Mouse (Mus musculus) intestine, embryonic 15.5 days (tissue): ENCODE data around the gene Eci1. TPM values are rescaled to one million over a fixed set of nuclear protein-coding genes. Genes with fewer than 3 reads are reported as not detected.
A peak's percentile ranks its signal among the peaks of the same experiment; 100 is the strongest.

Source experiments
- ATAC-seq: fragments of 200-750 bp; cut with Nextera tagmentation; 2 replicates; pipeline ENCODE4 v1.8.0; 2017; ENCODE audit warnings: moderate TSS enrichment, moderate library complexity
- H3K27ac ChIP-seq: fragments of 300-500 bp; sonication (generic); 2 replicates; pipeline ENCODE4 v1.5.1; 2015; ENCODE audit warnings: mild to moderate bottlenecking, inconsistent platforms
- H3K27me3 ChIP-seq: fragments of 300-500 bp; sonication (generic); replicated peaks from 2 replicates; pipeline ENCODE4 v1.6.1; 2015; ENCODE audit warnings: inconsistent platforms
- H3K36me3 ChIP-seq: fragments of 300-500 bp; sonication (generic); 2 replicates; pipeline ENCODE4 v1.6.1; 2015; ENCODE audit warnings: inconsistent platforms
- H3K4me1 ChIP-seq: fragments of 300-500 bp; sonication (generic); replicated peaks from 2 replicates; pipeline ENCODE4 v1.6.1; 2015; ENCODE audit warnings: inconsistent platforms
- H3K4me2 ChIP-seq: fragments of 300-500 bp; sonication (generic); replicated peaks from 2 replicates; pipeline ENCODE4 v1.6.1; 2015; ENCODE audit warnings: mild to moderate bottlenecking, inconsistent platforms
- H3K4me3 ChIP-seq: fragments of 300-500 bp; sonication (generic); replicated peaks from 2 replicates; pipeline ENCODE4 v1.5.1; 2015; ENCODE audit warnings: inconsistent platforms
- H3K9ac ChIP-seq: fragments of 300-500 bp; sonication (generic); 2 replicates; pipeline ENCODE4 v1.6.1; 2015; ENCODE audit warnings: inconsistent platforms
- H3K9me3 ChIP-seq: fragments of 300-500 bp; sonication (generic); 2 replicates; pipeline ENCODE4 v1.6.1; 2016; ENCODE audit warnings: inconsistent platforms
- WGBS: fragments of 180-500 bp; shearing (Covaris S2); methylation state at CpG from one replicate; pipeline ENCODE4 v1.1.7; 2015; 5-methylcytosine and 5-hydroxymethylcytosine counted together
- polyA plus RNA-seq: library from polyadenylated mRNA; unstranded; fragments of >200 nt; fragmentation: Nextera tagmentation; extraction: Ambion mirVana; gene quantifications from 2 replicates; pipeline ENCODE4 v1.2.1, GENCODE M21; 2015

Eci1 gene
- 122 and 137 TPM in 2 replicates for polyA plus RNA-seq

- H3K4me2 ChIP-seq = peak within 1 kb of the TSS; percentile 67
- H3K36me3 ChIP-seq = peaks cover 28% of the 10 kb centered on the region
- peak; percentile 98 for ATAC-seq
- H3K27ac ChIP-seq = peak within 1 kb of the TSS; percentile 97
- no peaks in the 10 kb centered on the region for H3K9me3 ChIP-seq
- peak within 1 kb of the TSS; percentile 79 for H3K4me3 ChIP-seq
- H3K9ac ChIP-seq = peak within 1 kb of the TSS; percentile 94
- 0 out of 2 replicates have a peak, but pooled peaks cover 10% of the 10 kb centered on the region for H3K4me1 ChIP-seq
- WGBS = under 1% methylated on average over 48 of the region's 48 CpGs
- no peaks in the 10 kb centered on the region for H3K27me3 ChIP-seq
Measured at GRCm38 (mm10) chr17:24426471-24427169, at the start of gene Eci1. Eci1 (plus strand) TSS chr17:24426641.

DNA sequence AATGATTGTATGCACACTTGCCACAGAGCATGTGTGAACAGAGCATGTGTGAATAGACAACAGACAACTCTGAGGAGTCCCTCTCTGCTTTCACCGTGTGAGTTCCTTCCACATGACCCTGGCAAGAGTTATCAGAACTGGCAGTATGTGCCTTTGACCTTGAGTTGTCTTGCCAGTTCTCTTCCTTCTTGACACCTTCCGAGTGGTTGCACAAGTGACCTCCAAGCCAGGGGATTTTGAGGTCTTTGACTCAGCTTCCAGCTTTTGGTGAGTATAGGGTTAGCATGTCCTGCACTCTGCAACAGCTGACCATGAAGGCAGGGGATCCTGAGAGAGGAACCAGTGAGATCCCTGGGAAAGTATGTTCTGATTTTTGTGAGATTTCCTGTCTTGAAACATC is 47.9 kb upstream of the Eci1 start:
- H3K27me3 ChIP-seq = no peaks in the 10 kb centered on the region
- H3K4me2 ChIP-seq = no peak overlapping the region
- no peak overlapping the region for H3K27ac ChIP-seq
- H3K4me1 ChIP-seq = no peaks in the 10 kb centered on the region
- H3K9ac ChIP-seq = no peak overlapping the region
- H3K4me3 ChIP-seq = no peak overlapping the region
- no peak for ATAC-seq
- no peaks in the 10 kb centered on the region for H3K36me3 ChIP-seq
- H3K9me3 ChIP-seq = no peaks in the 10 kb centered on the region
- WGBS = 84% methylated on average over 2 of the region's 2 CpGs

DNA sequence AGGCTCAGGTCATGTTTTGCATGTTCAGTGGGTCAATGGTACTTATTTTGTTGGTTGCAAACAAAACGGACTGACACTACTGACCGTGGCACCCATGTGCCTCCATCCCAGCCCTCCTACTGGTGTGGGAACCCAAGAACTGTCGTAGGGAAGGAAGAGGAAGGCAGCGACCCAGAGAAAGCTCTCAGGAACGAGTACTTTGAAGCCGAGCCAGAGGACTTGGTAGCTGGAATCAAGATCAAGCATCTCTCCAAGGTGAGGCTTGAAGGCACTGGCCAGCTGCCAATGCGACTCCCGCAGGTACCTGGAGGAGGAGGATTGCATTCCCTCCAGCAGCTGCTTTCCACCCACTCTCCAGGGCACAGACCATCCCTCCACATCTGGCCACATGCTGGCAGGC is 42.7 kb upstream of the Eci1 start:
- ATAC-seq = no peak
- 75% methylated on average over 8 of the region's 8 CpGs for WGBS
- Histone ChIP-seq H3K4me3 (no peak overlapping the region), H3K9ac (no peak overlapping the region), H3K4me1 (no peaks in the 10 kb centered on the region), H3K4me2 (no peak overlapping the region), H3K9me3 (no peaks in the 10 kb centered on the region), H3K27ac (no peak overlapping the region), H3K36me3 (no peaks in the 10 kb centered on the region; the same call in 1 of the 2 replicates), H3K27me3 (no peaks in the 10 kb centered on the region)

DNA sequence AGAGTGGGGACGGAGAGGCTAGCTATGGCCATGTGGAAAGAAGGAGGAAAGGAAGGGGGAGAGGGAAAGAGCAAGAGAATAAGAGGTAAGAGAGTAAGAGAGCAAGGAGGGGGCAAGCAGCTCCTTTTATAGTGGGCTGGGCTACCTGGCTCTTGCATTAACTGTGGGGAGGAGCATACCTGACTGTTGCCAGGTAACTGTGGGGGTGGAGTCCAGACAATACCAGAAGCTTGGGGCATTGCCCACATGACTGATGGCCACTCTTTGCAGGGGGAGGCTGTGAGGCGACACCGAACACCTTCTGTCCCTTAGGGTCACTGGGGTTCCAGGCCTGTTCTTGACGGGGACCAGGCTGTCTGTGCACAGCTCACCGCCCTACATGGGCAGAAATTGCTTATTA is 37.7 kb upstream of the Eci1 start:
- no peak overlapping the region for H3K9ac ChIP-seq
- no peak overlapping the region for H3K27ac ChIP-seq
- no peak overlapping the region for H3K4me2 ChIP-seq
- no peak overlapping the region for H3K4me3 ChIP-seq
- WGBS = 82% methylated on average over 5 of the region's 5 CpGs
- ATAC-seq = no peak
- H3K9me3 ChIP-seq = no peaks in the 10 kb centered on the region
- H3K27me3 ChIP-seq = no peaks in the 10 kb centered on the region
- peaks cover 3% of the 10 kb centered on the region; the same call in 1 of the 2 replicates for H3K36me3 ChIP-seq
- H3K4me1 ChIP-seq = no peaks in the 10 kb centered on the region

DNA sequence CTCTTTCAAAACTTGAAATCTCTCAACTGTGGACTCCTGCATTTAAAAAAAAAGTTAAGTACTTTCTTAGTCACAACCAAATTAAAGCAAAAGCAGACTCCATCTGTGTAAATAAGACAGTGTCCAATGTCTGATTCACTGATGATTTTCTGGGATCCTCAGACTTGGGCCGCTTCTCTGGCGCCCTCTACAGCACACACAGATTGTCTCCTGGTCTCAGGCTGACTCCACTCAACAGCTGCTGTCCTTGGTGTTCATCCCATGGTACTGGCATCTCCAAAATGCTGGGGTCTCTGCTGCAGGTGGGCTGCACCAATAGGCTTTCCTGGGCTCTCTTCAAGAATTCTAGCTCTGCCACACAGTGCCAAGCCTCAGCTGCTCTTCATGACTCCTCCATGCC is 36.6 kb upstream of the Eci1 start:
- Histone ChIP-seq H3K27ac (no peak overlapping the region), H3K36me3 (0 out of 2 replicates have a peak, but pooled peaks cover 3% of the 10 kb centered on the region), H3K9me3 (no peaks in the 10 kb centered on the region), H3K4me3 (no peak overlapping the region), H3K4me1 (no peaks in the 10 kb centered on the region), H3K27me3 (no peaks in the 10 kb centered on the region), H3K9ac (no peak overlapping the region), H3K4me2 (no peak overlapping the region)
- 0 out of 2 replicates have a peak, but pooled peaks have one; percentile 10 for ATAC-seq
- WGBS = 0% methylated on average over 2 of the region's 2 CpGs

GRCm38 (mm10) chr17:24391149-24391548 is 35.3 kb upstream of the Eci1 start:
- Histone ChIP-seq H3K27me3 (no peaks in the 10 kb centered on the region), H3K27ac (no peak overlapping the region), H3K9ac (no peak overlapping the region), H3K4me1 (no peaks in the 10 kb centered on the region), H3K4me2 (no peak overlapping the region), H3K36me3 (0 out of 2 replicates have a peak, but pooled peaks cover 3% of the 10 kb centered on the region), H3K4me3 (no peak overlapping the region), H3K9me3 (no peaks in the 10 kb centered on the region)
- ATAC-seq = no peak
- WGBS = 68% methylated on average over 8 of the region's 8 CpGs

DNA sequence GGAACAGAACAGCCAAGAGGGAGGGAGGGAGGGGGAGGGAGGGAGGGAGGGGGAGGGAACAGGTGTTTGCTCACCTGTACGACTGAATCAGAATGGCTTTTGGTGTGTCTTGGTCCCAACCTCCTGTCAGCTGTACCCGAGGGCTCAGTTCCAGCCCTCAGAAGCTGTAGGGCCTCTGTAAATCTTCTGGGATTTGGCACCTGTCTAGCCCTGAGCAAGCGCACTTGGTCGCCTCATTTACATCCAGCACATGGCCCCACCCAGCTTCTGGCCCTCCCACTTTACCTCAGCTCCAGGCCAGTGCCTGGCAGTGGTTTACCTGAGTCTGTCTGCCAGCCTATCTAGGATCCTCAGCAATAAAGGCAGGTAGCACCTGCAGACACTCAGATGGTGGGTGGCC is 32.9 kb upstream of the Eci1 start:
- H3K4me1 ChIP-seq = no peaks in the 10 kb centered on the region
- no peak overlapping the region for H3K4me2 ChIP-seq
- 23% methylated on average over 4 of the region's 4 CpGs for WGBS
- no peak overlapping the region for H3K4me3 ChIP-seq
- no peak overlapping the region for H3K9ac ChIP-seq
- no peaks in the 10 kb centered on the region for H3K27me3 ChIP-seq
- no peak overlapping the region for H3K27ac ChIP-seq
- peak; percentile 92 for ATAC-seq
- 0 out of 2 replicates have a peak, but pooled peaks cover 3% of the 10 kb centered on the region for H3K36me3 ChIP-seq
- H3K9me3 ChIP-seq = no peaks in the 10 kb centered on the region

DNA sequence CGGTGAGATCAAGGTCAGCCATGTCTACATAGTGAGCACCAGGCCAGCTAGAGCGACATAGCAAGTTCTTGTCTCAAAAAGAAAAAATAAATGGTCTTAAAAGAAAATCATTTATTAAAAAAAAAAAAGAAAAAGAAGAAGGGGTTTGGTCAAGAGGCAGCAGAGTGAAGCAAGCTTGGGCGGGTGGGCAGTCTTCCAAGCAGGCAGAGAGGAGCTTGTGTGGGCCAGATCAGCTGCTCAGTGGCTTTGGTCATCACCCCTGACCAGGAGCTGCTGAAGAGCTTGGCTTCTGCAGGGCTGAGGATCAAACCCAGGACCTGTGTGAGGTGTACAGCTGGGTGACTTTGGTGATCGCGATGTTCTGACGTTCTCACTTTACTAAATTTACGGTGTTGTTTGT is 32.0 kb upstream of the Eci1 start:
- H3K27me3 ChIP-seq = no peaks in the 10 kb centered on the region
- no peak for ATAC-seq
- no peak overlapping the region for H3K9ac ChIP-seq
- no peaks in the 10 kb centered on the region for H3K4me1 ChIP-seq
- H3K9me3 ChIP-seq = no peaks in the 10 kb centered on the region
- H3K27ac ChIP-seq = no peak overlapping the region
- H3K4me2 ChIP-seq = no peak overlapping the region
- WGBS = 82% methylated on average over 7 of the region's 7 CpGs
- H3K4me3 ChIP-seq = no peak overlapping the region
- H3K36me3 ChIP-seq = 0 out of 2 replicates have a peak, but pooled peaks cover 3% of the 10 kb centered on the region

- Histone ChIP-seq H3K9me3 (no peaks in the 10 kb centered on the region), H3K4me1 (no peaks in the 10 kb centered on the region), H3K27me3 (no peaks in the 10 kb centered on the region), H3K27ac (no peak overlapping the region), H3K4me2 (no peak overlapping the region), H3K36me3 (0 out of 2 replicates have a peak, but pooled peaks cover 3% of the 10 kb centered on the region), H3K4me3 (no peak overlapping the region), H3K9ac (no peak overlapping the region)
- ATAC-seq = peak; percentile 72
- 71% methylated on average over 3 of the region's 3 CpGs for WGBS
Measured at GRCm38 (mm10) chr17:24402371-24402770, 24.1 kb upstream of the Eci1 start.

GRCm38 (mm10) chr17:24407116-24407803 is 19.2 kb upstream of the Eci1 start:
- Histone ChIP-seq H3K36me3 (0 out of 2 replicates have a peak, but pooled peaks cover 3% of the 10 kb centered on the region), H3K9me3 (no peaks in the 10 kb centered on the region), H3K27ac (no peak overlapping the region), H3K4me1 (no peaks in the 10 kb centered on the region), H3K27me3 (no peaks in the 10 kb centered on the region), H3K9ac (no peak overlapping the region), H3K4me2 (no peak overlapping the region), H3K4me3 (no peak overlapping the region)
- 87% methylated on average over 12 of the region's 12 CpGs for WGBS
- no peak for ATAC-seq

GRCm38 (mm10) chr17:24413557-24414211 is 12.8 kb upstream of the Eci1 start:
- Histone ChIP-seq H3K4me2 (peak overlapping the region; percentile 73), H3K36me3 (peaks cover 4% of the 10 kb centered on the region; the same call in 1 of the 2 replicates), H3K9ac (peak overlapping the region; percentile 56), H3K27me3 (no peaks in the 10 kb centered on the region), H3K4me3 (peak overlapping the region; percentile 68), H3K27ac (peak overlapping the region; percentile 90), H3K4me1 (peaks cover 22% of the 10 kb centered on the region), H3K9me3 (no peaks in the 10 kb centered on the region)
- ATAC-seq = peak; percentile 55
- 25% methylated on average over 22 of the region's 22 CpGs for WGBS
